Mouse (Mus musculus) right cerebral cortex, adult 18-20 months (tissue): ENCODE measurements around the gene H3f3b.
"Not testable (repeated sequence)": the region's sequence is repeated elsewhere in the genome, so short reads cannot be mapped to it uniquely, and the experiment has no call there.

Source experiments
- DNase-seq: peaks from one replicate; pipeline ENCODE4 v3.0.0; 2022; ENCODE audit warnings: mixed read lengths

H3f3b gene

DNA sequence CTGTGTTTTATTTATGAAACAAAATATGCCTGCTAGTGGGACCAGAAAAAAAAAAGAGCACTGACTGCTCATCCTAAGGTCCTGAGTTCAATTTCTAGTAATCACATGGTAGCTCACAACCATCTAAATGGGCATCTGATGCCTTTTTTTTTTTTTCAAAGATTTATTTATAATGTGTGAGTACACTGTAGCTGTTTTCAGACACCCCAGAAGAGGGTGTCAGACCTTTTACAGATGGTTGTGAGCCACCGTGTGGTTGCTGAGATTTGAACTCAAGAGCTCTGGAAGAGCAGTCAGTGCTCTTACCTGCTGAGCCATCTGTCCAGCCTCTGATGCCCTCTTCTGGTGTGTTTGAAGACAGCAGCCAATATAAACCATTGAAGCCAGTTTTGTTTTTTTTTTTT is 7.2 kb downstream of the H3f3b start:
- no peak for DNase-seq

DNA sequence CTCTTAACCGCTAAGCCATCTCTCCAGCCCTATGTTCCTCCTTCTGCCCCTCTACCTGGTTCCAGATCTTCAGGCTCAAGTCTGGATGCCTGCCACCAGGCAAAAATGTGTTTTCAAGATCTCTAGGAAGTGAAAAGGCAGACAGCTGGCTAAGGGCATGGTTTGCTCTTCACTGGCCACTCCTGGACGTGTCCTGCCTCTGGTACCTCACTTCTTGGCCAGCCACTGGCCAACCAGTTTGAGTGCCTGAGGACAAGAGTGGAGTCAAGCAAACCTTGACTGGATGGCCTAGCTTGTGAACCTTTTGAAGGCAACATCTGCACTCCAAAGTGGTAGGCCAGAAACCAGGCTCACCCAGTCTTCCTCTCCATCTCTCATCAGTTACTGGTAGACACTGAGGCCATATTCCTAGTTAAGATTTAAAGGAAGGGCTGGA is 7.8 kb downstream of the H3f3b start:
- DNase-seq, result no peak

DNA sequence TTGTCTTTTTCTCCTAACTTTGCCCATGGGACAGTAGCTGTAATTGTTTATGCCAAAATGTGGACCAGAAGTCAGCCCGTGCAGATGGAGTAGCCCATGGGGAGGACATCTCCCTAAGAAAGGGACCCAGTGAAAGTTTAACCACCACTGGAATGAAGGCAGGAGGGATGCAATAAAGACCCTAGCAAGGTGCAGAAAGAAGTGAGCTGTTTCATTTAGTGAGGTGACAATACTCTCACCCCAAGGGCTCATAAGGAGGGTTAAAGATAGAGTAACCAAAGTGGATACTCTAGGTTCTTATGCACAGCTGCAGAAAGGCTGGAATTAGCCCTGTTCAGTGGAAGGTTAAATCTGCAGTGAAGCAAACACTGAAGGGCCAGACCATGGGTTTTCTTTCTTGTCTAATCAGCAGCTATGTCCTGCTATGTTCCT is 8.4 kb downstream of the H3f3b start:
- DNase-seq, result no peak

DNA sequence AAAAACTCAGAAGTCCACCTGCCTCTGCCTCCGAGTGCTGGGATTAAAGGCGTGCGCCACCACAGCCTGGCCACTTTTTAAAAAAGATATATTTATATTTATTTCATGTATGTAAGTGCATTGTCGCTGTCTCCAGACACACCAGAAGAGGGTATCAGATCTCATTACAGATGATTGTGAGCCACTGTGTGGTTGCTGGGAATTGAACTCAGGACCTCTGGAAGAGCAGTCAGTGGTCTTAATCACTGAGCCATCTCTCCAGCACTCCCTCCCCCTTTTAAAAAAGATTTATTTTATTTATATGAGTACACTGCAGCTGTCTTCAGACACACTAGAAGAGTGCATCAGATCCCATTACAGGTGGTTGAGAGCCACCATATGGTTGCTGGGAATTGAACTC is 8.9 kb downstream of the H3f3b start:
- not testable (repeated sequence) for DNase-seq

DNA sequence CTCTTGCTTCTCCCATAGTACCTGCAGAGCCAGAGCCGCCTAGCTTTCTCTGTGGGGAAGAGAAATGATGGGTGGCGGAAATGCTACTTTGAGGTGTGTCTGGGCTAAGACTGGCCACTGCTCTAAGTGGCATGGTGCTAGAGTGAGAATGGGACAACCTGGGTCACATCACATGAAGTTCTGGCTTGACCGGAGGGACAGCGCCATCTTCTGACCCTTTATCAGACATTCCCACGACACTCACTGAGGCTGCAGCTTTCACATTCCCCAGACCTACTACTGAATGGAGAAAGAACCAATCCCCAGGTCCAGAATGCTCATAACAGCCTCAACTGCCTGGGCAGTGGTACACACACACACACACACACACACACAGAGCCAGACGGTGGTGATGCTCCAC is 9.7 kb downstream of the H3f3b start:
- no peak for DNase-seq

DNA sequence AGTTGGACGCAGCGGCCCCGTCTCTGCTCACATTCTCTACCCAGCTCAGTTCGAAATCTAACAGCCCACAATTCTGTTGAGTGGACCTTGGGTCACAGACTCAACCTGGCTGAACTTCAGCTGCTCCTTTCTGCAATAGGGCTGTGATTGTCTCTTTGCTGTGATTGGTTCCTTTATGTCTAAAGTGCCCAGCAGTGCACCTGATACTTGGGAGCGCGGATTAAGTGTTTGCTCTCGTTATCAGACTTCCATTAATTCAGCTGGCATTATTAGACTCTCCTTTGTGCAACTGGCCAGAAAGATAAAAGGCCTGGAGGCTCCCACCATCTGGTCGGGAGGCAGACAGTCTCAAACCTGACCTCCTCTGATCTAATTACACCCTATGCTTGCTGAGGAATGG is 12.9 kb downstream of the H3f3b start:
- DNase-seq, result no peak

DNA sequence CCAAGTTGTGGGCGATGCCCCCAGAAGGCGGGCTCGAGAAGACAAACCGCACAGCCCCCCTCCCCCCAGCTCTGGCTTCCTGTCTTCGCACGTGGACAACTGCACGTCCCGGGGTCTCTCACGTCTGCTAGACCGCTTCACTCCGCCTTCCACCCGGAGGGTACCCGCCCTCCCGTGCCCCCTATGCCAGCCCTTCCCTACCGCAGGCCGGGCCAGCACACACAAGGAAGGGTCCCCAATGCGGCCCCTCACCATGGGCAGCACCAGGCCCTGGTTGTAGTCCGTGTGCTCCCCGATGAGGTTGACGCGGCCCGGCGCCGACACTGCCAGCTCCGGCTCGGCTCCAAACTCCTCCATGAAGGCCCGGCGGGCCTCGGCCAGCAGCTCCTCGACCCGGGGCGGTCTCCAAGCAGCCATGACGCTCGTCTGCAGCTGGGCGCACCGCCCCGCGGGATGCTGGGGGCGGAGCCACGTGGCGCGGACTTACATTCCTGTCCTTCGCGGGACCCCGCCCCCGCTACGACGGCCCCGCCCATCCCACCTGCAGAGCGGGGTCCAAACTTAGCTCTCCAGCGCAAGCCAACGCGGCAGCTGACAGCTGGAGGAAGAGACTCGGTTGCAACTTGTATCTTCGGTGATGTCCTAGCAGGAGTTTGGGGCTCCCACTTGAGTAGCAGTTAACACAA is 15.4 kb downstream of the H3f3b start, which contains the start of gene Galk1:
Gene Galk1 (minus strand): TSS at position 458 of the 686 bp plus-strand sequence.
- DNase-seq, result peak; percentile 89

DNA sequence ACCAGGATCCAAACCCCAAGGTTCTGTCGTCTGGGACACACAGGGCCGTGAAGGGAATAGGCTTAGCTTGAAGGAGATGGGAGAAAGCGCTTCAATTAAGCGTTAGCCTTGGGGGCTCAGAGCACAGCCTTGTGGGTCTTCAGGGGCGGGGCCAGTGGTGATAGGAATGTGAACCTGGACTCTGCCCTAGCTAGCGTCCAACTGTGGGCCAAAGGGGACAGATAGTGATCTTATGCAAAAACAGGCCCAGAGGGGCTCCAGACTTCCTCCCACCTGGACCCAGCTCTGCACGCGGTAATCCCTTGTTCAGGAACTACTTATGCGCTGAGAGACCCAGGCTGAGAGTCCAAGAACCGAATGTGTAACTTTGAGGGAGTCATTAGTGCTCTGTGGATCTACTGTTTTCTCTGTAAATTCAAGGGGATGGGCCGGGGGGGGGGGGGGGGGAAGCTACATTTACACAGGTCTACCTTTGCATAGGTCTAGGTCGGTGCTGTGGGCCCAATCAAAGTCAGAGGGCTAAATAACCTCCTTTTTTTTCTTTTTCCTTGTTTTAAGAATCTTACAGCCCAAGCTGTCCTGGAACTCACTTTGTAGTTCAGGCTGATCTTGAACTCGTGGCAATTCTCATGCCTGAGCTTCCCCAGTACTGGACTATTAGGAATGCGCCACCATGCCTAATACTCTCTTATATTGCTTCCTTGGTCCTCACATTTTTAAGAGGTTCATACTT is 16.1 kb downstream of the H3f3b start:
- DNase-seq, result no peak

DNA sequence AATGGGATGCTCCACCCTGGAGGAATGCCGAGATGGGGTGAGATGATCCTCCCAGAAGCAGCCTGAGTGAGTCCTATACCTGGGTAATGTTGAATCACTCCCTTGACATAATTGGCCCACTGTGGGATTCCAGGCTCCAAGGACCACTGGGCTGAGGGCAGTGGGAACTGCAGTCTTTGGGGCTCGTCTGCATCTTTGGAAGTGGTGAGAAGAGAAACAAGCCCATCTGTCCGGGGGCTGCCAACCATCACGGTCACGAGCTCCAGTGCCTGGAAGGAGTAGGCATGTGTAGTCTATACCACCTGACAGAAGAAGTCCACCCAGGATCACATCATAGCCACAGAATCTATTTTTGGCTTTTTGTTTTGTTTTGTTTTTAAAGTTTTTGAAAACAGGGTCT is 16.8 kb downstream of the H3f3b start:
- no peak for DNase-seq

DNA sequence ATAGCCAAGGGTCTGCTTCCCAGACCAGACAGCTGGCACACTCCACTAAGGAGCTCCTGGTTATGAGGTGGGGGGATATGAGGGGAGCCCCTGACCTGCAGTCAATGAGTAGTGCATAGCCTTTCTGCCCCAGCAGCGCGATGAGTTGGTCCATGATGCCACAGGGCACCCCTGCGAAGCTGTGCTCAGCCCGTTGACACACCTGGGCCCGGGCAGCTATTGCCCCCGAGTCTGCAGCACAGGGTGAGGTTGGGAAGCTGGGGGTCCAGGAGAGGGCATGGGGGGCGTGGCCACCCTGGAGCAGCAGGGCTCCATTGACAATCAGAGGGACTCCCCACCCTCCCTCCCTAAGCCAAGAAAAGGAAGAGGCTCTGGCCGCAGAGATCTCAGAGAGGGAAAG is 17.6 kb downstream of the H3f3b start:
- DNase-seq, result no peak

DNA sequence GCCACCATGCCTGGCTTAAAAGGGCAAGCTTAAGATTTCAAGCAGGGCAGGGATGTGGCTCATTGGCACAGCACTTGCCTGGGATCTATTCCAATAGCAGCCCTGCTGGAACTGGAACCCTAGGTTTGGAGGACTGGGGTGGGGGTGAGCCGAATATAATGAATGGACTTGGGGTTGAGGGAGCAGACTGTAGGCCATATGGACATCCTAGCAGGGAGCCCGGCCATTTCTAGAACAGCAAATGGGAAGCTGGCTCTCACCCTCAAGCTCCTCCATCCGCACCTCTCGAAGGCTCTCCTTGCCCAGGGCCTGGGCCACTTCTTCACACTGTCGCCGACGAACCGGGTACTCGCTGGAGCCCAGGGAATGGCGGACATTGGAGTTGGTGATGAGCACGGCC is 18.1 kb downstream of the H3f3b start:
- no peak for DNase-seq

DNA sequence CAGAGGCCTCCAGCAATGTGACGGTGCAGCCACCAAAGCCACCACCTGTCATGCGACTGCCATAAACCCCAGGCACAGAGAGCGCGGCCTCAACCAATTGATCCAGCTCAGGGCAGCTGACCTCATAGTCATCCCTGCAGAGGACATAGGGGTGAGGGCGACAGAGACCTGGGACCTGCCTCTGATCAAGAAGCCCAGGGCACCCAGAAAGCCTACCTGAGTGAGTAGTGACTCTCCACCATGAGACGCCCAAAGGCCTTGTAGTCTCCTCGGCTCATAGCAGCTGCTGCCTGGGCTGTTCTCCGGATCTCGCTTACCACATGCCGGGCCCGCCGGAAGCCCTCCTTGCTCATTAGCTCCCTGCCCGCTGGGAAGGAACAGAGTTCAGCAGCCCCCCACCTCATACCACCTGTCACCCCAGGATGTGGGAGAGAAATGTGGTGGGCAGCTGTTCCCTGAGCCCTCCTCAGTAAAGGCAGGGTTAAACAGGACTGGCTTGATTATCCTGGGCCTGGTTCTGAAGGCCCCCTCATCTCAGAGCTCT is 18.9 kb downstream of the H3f3b start:
- DNase-seq, result no peak

DNA sequence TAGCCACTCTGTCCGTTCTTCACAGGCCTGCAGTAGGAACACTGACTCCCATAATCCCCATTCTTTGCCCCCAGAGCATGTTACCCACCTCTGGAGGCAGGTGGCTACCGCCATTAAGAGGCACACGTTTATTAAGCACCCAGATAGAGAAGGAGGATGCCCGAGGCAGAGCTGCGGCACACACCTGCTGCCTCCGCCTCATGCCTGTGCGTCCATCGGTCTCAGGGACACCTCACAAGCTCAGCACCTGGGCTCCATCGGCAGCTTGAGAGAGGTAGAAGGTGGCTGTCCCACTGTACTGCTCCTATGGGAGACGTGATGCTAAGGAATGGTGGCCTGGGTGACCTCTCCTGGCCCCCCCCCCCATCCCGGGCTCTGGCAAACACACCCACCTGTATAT is 19.4 kb downstream of the H3f3b start:
- no peak for DNase-seq

DNA sequence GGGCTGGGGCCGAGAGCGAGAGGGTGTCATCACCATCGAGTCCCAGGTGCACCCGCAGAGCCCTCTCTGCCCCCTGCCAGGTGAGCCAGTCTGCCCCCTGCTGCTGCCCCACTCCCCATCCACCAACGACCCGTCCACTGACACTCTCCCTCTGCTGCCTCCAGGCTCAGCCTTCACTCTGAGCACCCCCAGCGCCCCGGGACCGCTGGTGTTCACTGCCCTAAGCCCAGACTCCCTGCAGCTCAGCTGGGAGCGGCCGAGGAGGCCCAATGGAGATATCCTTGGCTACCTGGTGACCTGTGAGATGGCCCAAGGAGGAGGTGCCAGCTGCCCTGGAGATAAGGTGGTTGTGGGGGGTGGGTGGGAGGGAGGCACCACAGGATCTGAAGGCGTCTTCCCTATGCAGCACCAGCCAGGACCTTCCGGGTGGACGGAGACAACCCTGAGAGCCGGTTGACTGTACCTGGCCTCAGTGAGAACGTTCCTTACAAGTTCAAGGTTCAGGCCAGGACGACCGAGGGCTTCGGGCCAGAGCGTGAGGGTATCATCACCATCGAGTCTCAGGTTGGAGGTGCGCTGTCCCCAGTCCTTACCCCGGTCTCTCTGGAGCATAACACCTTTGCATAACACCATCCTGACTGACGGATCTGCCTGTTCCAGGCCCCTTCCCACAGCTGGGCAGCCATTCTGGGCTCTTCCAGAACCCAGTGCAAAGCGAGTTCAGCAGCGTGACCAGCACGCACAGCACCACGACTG is 20.5 kb downstream of the H3f3b start:
- DNase-seq, result no peak

DNA sequence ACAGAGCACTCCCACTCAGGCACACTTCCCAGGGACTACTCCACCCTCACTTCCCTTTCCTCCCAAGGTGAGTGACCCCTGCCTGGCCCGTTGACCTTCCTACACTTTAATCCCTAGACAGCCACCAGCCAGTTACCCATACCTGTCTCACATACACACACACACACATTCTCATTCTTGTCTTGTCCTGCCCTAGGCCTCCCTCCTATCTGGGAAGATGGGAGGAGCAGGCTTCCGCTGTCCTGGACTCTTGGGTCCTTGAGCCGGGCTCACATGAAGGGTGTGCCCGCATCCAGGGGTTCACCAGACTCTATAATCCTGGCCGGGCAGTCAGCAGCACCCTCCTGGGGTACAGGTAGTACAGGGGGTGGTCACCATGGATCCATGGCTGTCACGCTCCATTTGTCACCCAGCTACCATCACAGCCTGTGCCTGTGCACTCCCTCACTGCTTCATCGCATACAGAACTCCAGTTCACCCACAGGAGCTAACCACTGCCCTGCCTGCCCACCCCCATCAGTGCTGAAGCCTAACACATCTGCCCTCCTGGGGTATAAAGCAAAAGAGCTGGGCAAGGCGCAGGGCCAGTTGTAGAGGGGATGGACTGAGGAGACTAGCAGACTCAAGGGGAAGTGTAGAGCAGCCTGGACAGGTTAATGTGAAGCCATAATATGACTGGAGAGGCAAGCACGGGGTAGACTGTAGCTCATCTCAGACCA is 21.9 kb downstream of the H3f3b start:
- no peak for DNase-seq

DNA sequence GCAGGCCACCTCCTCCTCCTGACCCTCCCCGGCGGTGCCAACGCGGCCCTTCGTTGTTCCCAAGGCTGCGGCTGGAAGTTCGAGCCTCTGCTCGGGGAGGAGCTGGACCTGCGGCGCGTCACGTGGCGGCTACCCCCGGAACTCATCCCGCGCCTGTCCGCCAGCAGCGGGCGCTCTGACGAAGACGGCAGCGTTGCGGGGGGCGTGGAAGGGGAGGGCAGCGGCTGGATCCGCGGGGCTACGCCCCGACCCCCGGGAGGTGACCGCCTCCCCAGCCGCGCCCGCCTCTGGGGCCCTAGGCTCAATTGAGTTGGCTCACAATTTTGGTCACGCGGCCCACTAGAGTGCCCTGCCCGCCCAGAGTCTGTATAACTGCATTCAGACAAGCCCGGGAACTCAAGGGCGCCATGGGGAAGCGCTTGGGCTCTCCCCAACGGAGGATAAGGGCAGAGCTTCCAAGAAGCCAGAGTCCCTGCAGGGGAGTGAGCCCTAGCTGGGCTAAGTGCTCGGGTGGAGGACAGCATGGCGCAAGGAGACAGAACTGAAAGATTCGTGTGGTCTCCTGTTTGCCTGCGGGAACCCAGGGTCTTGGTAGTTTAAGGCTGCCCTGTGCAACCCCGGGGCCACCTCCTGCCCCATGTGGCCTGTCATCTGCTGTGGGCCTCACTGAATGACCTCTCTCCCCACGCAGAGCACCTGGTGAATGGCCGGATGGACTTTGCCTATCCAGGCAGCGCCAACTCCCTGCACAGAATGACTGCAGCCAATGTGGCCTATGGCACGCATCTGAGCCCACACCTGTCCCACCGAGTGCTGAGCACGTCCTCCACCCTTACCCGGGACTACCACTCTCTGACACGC is 22.7 kb downstream of the H3f3b start:
- peak; percentile 61 for DNase-seq

DNA sequence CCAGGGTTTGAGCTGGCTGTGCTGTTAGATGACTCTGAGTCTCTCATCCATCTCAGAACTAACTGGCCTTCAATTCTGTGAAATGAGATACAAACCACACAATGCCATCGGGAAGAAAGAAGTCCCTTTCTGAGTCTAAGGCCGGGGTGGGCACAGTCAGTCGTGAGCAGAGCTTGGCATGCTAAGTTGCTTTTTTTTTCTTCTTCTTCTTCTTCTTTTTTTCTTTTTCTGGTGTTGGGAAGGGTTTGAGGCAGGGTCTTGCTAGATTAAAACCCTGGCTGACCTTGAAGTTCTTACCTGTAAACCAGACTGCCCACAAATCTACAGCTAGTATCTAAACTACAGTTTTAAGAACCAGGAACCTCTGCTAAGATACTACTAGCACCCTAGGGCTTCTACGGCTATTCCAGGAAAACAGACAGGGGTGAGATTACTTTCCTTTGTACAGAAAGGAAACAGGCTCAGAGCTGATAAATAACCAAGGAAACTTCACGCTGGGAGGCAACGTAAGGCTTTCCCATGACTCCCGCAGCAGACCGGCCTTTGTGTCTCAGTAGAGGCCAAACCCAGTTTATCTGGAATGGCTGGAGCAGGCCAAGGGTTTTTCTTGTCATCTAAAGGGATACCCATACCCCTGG is 23.5 kb downstream of the H3f3b start:
- DNase-seq, result no peak

DNA sequence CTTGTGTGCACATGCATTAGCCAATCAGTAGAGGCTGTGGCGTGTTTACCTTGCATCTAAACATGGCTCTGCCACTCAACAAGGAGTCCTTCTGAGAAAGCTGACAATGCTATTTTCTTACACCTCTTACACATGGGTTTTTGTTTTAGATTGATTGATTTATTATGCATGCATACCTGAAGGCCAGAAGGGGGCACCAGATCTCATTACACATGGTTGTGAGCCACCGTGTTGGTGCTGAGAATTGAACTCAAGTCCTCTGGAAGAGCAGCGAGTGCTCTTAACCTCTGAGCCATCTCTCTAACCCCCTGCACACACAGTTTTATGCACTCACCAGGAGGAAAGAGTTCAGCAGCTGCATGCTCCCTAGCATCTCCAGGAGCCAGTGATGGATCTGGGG is 24.9 kb downstream of the H3f3b start:
- no peak for DNase-seq

DNA sequence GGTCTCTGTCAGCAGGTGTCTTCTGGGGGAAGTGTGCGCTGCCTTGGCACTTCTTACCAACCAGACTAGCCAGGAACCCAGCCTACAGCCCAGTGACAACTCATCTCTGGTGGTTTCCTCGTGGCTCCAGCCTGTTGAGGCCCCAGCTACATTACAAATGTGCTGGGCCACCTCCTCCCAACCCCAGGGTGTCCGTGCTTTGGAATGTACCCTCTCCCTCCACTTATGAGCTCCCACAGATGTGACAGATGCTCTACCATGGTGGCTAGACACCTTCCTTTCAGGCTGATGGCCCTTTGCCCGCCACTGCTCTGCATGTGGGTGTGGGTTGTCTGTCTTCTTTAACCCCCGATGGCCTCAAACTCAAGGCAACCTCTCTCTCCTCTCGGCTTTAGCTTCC is 26.0 kb downstream of the H3f3b start:
- DNase-seq, result no peak

DNA sequence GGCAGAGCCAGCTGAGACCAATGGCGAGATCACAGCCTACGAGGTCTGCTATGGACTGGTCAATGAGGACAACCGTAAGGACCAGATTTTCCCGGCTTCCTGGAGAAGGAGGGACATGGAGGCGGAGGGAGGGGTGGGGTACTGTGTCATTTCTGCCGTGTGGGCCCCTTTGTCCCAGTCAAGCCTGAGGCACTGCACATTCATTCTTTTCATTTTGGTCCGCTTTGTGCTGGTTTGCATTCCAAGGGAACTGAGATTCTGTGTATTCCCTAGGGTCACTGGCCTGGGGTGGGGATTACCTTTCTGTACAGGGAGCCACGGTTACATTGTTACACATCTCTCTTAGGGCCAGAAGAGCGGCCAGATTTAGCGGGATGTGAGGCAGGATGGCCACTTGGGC is 27.2 kb downstream of the H3f3b start:
- no peak for DNase-seq

DNA sequence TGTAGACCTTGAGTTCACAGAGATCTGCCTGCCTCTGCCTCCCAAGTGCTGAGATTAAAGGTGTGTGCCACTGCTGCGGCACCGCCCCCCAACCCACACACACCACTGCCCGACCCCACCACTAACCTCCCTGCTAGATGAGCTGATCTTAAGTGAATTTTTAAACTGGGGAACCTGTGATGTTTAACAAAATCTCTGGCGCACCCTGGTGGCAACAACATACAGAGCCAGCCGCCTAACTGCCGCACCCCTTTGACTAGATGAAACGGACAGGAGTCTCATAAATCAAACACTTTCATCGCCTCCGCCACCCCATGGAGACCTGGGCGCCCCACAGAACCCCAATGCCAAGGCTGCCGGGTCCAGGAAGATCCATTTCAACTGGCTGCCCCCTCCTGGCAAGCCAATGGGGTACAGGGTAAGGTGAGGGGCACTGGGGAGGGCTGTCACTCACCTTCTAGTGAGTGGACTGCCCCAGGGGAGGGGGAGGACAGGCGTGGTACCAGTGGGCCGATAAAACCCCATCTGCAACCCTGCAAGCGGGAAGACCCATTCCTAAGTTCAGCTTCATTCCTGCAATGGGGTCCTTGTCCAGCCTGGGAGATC is 28.1 kb downstream of the H3f3b start:
- DNase-seq, result peak; percentile 61
